ENCODE assay signal across 7 mouse cellular contexts in genomic region chr13:95067854-95068253, GRCm38 (mm10).
DNase-seq lines count a peak whose midpoint lies in the region; ATAC-seq and TF ChIP-seq lines count a peak whose summit lies in the region.

No protein-coding gene starts in this region.

- H3K4me1 ChIP-seq in kidney, adult 2 months (ENCODE audit: control insufficient read depth, insufficient read depth, low read length): no peaks in the 10 kb centered on the region
- no peaks in the 10 kb centered on the region for H3K4me1 ChIP-seq in kidney, embryonic 16.5 days (ENCODE audit: insufficient read depth, low read length)
- H3K4me1 ChIP-seq in E14TG2a.4 (replicated peaks; ENCODE audit: low read depth, low read length): peaks cover 3% of the 10 kb centered on the region

- H3K4me2 ChIP-seq in kidney, embryonic 16.5 days (replicated peaks; ENCODE audit: low read depth, low read length): no peak overlapping the region

- no peak for ATAC-seq in kidney, embryonic 16.5 days (ENCODE audit: low FRiP score, low TSS enrichment)

- no peak overlapping the region for H3K4me3 ChIP-seq in kidney, adult 2 months (ENCODE audit: insufficient read depth, low read depth, low read length)
- no peak overlapping the region for H3K4me3 ChIP-seq in kidney, embryonic 16.5 days (ENCODE audit: low read length)
- no peak overlapping the region for H3K4me3 ChIP-seq in E14TG2a.4 (replicated peaks; ENCODE audit: low read length)

- H3K36me3 ChIP-seq in kidney, adult 2 months (ENCODE audit: control insufficient read depth, insufficient read depth, low read length): no peaks in the 10 kb centered on the region
- no peaks in the 10 kb centered on the region for H3K36me3 ChIP-seq in kidney, embryonic 16.5 days (ENCODE audit: insufficient read depth, low read length)
- no peaks in the 10 kb centered on the region for H3K36me3 ChIP-seq in E14TG2a.4 (ENCODE audit: insufficient read depth, low read length)

- H3K9me3 ChIP-seq in kidney, embryonic 16.5 days (ENCODE audit: low read length): no peaks in the 10 kb centered on the region
- H3K9me3 ChIP-seq in E14TG2a.4 (ENCODE audit: low read length): no peaks in the 10 kb centered on the region

- no peak overlapping the region for H3K27ac ChIP-seq in kidney, adult 2 months (ENCODE audit: insufficient read depth, low read depth, low read length)
- H3K27ac ChIP-seq in kidney, embryonic 16.5 days (ENCODE audit: low read length): no peak overlapping the region

- DNase-seq in kidney, adult 2 months: peak; percentile 16
- DNase-seq in ZHBTc4 (ENCODE audit: low read depth, low spot score): peak; percentile 43
- DNase-seq in kidney, postnatal 14 days: peak; percentile 29
- no peak for DNase-seq in spleen, postnatal 10 days (ENCODE audit: low spot score in 2 of 2)
- no peak for DNase-seq in cerebellum, postnatal 4 days (ENCODE audit: low spot score in 2 of 2)

- 67% methylated on average over 6 of the region's 6 CpGs for WGBS in kidney, adult 2 months
- WGBS in kidney, embryonic 16.5 days: 52% methylated on average over 6 of the region's 6 CpGs

- TF ChIP-seq CTCF in kidney, adult 2 months (conservative IDR thresholded peaks at IDR 0.05; ENCODE audit: insufficient read depth, insufficient read length, low read depth, low read length): no peak
- TF ChIP-seq CTCF in E14TG2a.4 (conservative IDR thresholded peaks at IDR 0.05; ENCODE audit: low read length): peak; percentile 16

- H3K27me3 ChIP-seq in kidney, adult 2 months (replicated peaks; ENCODE audit: control insufficient read depth, insufficient read depth, low read length): no peaks in the 10 kb centered on the region; the same call in 1 of the 2 replicates
- no peaks in the 10 kb centered on the region for H3K27me3 ChIP-seq in kidney, embryonic 16.5 days (ENCODE audit: insufficient read depth, low read length)
- no peaks in the 10 kb centered on the region for H3K27me3 ChIP-seq in E14TG2a.4 (ENCODE audit: insufficient read depth, low read length)

- no peak for TF ChIP-seq POLR2A in kidney, adult 2 months (IDR thresholded peaks at IDR 0.05; ENCODE audit: low read depth, low read length)

- no peak overlapping the region for H3K9ac ChIP-seq in kidney, embryonic 16.5 days (replicated peaks; ENCODE audit: low read length)

Comparison
In these comparisons a context has a peak if more than half of its experiments do, and no peak if none do; other contexts are left out.
1. DNase-seq: peak in kidney, adult 2 months (single experiment), ZHBTc4 (single experiment) and kidney, postnatal 14 days (single experiment); none in spleen, postnatal 10 days (0 of 2) and cerebellum, postnatal 4 days (0 of 2).